Mouse (Mus musculus): Measurements from ENCODE around the gene Ndrg3. TPM values are rescaled to one million over a fixed set of nuclear protein-coding genes. Genes with fewer than 3 reads are reported as not detected.
"Not testable (repeated sequence)": the region's sequence is repeated elsewhere in the genome, so short reads cannot be mapped to it uniquely, and the experiment has no call there.

The Ndrg3 gene
- polyA plus RNA-seq, 1 experiment from 2014 or later, result 125 TPM

DNA sequence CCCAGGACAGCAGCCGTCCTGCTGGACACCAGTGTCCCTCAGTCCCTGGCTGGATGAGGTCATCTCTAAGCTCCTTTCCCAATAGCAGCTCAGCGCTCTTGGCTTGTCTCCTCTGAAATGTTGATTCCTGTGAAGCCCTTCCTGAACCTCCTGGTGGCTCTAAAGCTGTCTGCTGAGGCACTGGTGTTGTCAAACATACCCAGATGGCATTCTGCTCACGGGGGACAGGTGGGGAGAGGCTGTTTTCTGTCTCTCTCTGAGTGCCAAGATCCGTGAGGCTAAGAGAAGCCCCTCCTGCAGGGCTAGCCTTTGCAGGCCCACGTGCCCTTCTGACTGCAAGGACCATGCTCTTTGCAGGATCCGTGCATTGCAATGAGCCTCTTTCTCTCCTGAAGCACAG is 51.9 kb downstream of the Ndrg3 start:
- not testable (repeated sequence) for DNase-seq (ENCODE audit: low spot score)

DNA sequence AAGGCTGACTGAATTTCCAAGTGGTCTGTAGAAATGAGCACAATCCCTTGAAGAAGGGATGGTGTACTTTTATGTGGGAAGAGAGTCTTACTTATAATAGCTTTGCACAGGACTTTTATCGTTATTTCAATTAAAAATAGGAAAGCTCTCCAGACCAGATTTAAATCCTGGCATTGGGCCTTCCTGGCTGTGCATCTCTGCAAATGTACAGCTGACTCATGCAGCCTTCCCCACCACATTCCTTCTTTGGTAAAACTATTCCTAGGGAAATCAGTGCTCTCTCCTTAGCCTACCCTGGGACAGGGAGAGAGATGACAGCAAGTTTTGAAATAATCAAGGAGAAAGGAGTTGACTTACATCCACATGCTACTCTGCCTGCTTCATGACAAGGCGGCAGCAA is 54.1 kb downstream of the Ndrg3 start:
- no peak for DNase-seq (ENCODE audit: low spot score)

DNA sequence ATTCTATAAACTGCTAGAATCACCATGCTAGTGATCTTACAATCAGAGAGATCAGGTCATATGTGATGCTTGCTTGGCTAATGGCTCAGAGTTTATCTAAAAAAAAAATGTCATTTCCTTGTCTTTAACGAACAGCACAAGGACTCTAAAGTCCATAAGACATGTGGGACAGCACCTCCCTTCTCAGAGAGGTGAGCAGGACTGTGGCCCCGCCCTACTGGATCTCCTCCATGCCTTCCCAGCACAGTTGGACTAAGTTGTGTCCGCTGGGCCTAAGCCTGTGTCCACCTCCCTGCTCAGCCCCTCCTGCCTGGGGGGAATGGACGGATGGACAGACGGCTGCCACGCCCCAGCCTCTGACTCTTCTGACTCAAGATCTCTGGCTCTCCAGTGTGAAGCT is 56.9 kb downstream of the Ndrg3 start:
- no peak for DNase-seq (ENCODE audit: low spot score)

- DNase-seq (ENCODE audit: low spot score), result no peak
Observed at GRCm38 (mm10) chr2:156933426-156933825, 58.4 kb downstream of the Ndrg3 start.

DNA sequence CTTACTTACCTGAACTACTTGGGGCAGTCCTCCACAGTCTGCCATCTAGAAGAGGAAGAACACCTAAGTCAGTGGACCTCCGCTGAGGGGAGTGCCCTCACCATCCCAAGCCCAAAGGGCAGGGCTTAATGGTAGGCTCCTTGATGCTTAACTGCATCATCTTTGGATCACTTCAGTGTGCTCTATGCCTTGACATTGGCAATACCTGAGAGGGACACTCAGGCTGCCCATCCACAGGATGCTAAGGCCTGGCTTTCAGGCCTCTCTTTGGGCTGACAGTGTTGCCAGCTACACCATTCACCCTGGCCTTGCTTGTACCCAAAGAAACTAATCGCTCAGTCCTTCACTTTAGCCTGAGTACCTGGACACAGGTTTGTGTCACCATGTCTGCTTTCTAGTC is 60.4 kb downstream of the Ndrg3 start:
- no peak for DNase-seq (ENCODE audit: low spot score)

GRCm38 (mm10) chr2:156930549-156930948 is 61.3 kb downstream of the Ndrg3 start:
- no peak for DNase-seq (ENCODE audit: low spot score)

DNA sequence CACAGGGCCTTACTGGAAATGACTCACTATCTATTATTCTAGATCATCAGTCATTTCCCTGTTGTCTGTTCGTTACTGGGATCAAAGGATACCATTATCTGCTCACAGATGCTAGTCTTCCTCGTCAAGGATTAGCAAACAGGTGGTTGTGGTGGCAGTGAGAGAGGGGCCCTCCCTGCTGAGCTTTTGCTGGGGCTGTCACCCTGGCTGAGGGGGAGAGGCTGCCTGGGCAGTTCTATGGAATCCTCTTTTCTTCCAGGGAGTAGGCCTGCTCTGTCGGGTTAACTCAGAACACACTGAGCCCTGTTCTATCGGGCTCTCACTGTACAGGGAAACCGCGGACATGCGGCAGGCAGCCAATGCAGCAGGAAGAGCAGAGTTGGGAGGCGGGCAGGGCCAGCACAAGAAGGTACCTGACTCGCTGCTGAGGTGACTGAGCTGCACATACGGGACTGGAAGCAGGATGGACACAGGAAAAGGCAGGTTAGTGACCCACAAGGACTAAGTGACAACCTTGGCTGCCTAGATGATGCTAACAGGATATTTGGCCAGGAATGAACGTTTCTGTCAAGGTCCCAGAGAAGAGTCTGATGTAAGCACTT is 62.2 kb downstream of the Ndrg3 start:
- no peak for DNase-seq (ENCODE audit: low spot score)

GRCm38 (mm10) chr2:156928606-156929005 is 63.2 kb downstream of the Ndrg3 start:
- no peak for DNase-seq (ENCODE audit: low spot score)

DNA sequence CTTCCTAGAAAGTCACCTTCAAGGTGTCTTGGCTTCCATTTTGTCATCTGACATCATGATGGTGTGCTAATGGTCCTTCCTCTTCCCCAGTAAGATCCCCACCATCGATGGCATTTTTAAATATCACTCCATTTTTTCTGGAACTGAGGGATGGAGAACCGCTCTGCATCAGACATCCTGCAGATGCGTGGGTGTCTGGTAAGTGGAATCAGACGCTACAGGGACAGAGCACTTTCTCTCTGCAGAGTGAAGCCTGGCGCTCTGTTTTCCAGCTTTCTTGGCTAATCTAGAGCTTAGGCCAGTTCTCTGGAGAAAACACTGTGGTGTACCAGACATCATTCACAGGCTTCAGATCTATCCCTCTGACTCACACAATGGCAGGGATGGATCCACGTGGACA is 64.2 kb downstream of the Ndrg3 start:
- DNase-seq (ENCODE audit: low spot score), result no peak

DNA sequence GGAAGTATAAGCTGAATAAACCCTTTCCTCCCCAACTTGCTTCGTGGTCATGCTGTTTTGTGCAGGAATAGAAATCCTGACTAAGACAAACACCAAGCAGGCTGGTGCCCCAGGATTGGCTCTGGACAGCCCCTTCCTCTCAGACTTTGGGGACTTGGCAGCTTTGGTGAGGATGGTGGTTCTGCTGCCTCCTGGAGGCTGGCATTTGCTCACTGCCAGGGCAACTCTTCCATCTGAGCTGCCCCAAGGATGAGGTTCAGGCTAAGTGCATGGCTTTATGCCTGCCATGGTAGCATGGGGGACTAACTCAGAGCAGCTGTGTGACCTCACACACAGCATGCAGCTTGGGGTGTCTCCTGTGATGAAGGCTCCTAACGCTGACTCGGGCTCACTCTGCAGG is 66.2 kb downstream of the Ndrg3 start:
- DNase-seq (ENCODE audit: low spot score), result not testable (repeated sequence)

DNA sequence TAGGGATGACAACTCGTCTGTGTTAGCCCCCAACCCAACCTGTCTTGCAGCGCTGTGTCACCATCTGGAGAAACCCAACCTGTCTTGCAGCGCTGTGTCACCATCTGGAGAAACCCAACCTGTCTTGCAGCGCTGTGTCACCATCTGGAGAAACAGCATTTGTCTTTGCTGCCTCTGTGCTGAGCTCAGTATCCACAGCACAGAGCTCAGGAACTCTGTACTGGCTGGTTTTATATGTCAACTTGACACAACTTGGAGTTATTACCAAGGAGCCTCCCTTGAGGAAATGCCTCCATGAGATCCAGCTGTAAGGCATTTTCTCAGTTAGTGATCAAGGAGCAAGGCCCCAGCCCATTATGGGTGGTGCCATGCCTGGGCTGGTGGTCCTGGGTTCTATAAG is 66.8 kb downstream of the Ndrg3 start:
- DNase-seq (ENCODE audit: low spot score), result not testable (repeated sequence)

- no peak for DNase-seq (ENCODE audit: low spot score)
Observed at GRCm38 (mm10) chr2:156924210-156924898, 67.5 kb downstream of the Ndrg3 start.

DNA sequence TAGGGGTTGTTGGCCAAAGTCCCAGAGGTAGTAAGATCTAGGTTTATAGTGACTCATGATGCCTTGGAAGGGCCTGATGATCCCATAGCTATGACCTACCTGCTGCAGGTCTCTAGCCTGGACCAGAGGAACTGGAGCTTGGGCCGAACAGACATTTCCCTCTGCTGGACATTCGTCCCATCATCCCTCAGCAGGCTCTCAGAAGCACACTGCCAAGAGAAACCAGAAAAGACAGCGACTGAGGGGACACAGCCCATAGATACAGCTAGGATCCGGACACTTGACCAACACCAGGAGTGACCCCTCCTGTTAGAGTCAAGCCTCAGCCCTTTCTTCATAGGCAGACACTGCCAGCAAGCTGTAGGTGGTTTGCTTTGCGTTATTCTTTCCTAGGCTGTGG is 68.8 kb downstream of the Ndrg3 start:
- DNase-seq (ENCODE audit: low spot score), result no peak

DNA sequence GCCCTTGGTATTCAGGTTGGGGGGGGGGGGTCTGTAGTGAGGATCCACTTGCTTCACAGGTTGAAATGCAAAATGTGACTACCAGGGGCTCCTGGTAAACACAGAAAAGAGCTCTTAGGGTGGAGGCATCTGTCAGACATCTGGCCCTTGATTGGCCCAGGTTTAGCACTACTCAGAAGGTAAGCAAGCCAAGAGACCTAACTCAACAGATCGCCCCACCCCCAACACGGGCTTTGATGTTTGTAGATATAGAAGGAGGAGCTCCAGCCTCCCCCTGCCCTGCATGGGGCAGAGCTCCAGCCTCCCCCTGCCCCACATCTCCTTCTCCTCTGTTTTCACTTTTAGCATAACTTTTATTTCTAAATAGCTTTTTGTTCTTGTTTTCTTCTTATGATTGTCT is 72.1 kb downstream of the Ndrg3 start:
- DNase-seq (ENCODE audit: low spot score), result peak; percentile 49

DNA sequence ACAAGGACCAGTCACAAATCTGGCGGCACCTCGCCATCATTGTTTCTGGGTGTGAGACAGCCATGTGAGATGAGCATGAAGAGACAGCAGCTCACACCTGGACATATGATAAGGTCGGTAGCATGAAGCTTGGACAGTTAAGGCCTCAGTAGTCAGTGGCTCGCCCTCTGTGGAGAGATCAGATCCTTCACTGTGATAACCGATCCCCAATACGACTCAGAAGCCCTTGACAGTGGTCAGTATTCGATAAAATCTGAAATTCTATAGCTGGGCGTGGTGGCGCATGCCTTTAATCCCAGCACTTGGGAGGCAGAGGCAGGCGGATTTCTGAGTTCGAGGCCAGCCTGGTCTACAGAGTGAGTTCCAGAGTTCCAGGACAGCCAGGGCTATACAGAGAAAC is 72.7 kb downstream of the Ndrg3 start:
- DNase-seq (ENCODE audit: low spot score), result not testable (repeated sequence)

GRCm38 (mm10) chr2:156918562-156918961 is 73.3 kb downstream of the Ndrg3 start:
- peak; percentile 69 for DNase-seq (ENCODE audit: low spot score)

DNA sequence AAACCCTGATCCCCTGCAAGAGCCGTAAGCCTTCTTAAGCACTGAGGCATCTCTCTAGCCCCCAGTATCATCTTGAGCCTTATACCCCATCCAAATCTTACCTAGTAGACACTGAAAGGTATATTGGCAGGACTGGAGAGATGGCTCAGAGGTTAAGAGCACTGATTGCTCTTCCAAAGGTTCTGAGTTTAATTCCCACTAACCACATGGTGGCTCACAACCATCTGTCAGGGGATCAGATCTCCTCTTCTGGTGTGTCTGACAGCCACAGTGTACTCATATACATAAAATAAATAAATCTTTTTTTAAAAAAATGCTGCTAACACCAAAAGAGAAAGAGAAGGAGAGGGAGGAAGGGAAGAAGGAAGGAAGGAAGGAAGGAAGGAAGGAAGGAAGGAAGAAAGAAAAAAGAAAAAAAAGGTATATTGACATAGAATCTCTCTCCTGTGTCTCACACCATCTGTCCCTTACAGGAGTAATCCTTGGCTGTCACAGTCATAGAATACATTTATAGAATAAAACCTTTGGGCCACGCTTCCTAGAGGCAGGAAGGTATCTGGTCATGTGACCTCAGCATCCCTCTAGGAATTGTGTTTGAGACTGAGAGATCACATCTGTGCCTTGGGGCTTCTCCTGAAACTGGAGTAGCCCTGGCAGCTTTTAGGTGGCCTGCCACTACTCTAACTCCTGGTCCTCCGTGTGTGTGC is 75.3 kb downstream of the Ndrg3 start:
- DNase-seq (ENCODE audit: low spot score), result no peak

- no peak for DNase-seq (ENCODE audit: low spot score)
Observed at GRCm38 (mm10) chr2:156915559-156915958, 76.3 kb downstream of the Ndrg3 start.

- no peak for DNase-seq (ENCODE audit: low spot score)
Observed at GRCm38 (mm10) chr2:156913191-156913590, 78.7 kb downstream of the Ndrg3 start.

DNA sequence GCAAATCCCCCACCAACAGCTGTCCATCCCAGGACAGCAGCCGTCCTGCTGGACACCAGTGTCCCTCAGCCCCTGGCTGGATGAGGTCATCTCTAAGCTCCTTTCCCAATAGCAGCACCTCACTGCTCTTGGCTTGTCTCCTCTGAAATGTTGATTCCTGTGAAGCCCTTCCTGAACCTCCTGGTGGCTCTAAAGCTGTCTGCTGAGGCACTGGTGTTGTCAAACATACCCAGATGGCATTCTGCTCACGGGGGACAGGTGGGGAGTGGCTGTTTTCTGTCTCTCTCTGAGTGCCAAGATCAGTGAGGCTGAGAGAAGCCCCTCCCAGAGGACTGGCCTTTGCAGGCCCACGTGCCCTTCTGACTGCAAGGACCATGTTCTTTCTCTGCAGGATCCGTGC is 85.9 kb downstream of the Ndrg3 start:
- DNase-seq (ENCODE audit: low spot score), result not testable (repeated sequence)

GRCm38 (mm10) chr2:156904976-156905717 is 86.7 kb downstream of the Ndrg3 start:
- no peak for DNase-seq (ENCODE audit: low spot score)

DNA sequence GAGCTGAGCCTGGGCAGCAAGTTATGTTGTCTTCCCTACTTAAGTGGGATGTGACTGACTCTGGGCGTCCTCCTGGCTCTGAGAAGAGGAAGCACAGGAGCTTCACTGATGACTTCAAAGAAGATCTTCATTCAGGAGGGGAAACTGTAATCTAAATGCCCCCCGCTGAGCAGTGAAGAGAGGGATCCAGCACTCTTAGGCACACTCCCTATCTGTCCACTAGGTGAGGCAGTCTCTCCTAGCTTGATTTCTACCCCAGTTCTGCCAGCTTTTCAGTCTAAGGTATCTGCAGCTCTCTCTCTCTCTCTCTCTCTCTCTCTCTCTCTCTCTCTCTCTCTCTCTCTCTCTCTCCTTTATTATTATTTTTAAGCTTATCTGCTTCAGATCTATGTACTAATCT is 88.5 kb downstream of the Ndrg3 start:
- DNase-seq (ENCODE audit: low spot score), result no peak

Data from thymus, postnatal 0 days (tissue).